Mouse (Mus musculus): ENCODE results near the gene Derl3.
"Not testable (repeated sequence)": the region's sequence is repeated elsewhere in the genome, so short reads cannot be mapped to it uniquely, and the experiment has no call there.

The Derl3 gene

DNA sequence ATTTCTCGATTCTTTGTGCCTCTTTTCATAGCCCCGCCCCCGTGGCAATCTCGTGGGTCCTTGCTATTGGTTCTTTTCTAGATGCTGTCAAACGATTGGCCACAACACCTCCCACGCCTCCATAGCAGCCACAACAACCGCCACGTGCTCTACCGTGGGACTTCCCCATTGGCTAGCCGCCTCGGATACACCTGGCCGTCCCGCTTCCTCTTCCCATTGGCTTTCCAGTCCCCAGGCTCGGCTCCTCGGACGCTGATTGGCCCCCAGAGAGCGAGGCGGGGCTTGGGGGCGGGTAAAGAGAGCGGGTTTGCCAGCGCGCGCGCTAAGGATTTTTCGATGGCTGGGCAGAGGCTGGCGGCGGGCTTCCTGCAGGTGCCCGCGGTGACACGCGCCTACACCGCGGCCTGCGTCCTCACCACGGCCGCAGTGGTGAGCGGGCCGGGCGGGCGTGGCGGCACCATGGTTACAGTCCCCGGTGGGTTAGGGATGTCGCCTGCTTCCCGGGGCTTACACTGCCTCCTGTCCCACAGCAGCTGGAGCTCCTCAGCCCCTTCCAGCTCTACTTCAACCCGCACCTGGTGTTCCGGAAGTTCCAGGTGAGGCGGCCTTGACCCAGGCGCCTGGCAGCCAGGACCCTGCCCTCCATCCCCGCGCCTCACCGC lies at the start of gene Derl3:
Gene Derl3, plus strand, starts transcription at position 325 of the 662 bp plus-strand sequence.
- peak; percentile 96 to 97 for DNase-seq

- DNase-seq, result not testable (repeated sequence)
Measured at GRCm38 (mm10) chr10:75843898-75844297, 49.3 kb upstream of the Derl3 start.

- no peak for DNase-seq
Measured at GRCm38 (mm10) chr10:75844800-75845199, 48.4 kb upstream of the Derl3 start.

DNA sequence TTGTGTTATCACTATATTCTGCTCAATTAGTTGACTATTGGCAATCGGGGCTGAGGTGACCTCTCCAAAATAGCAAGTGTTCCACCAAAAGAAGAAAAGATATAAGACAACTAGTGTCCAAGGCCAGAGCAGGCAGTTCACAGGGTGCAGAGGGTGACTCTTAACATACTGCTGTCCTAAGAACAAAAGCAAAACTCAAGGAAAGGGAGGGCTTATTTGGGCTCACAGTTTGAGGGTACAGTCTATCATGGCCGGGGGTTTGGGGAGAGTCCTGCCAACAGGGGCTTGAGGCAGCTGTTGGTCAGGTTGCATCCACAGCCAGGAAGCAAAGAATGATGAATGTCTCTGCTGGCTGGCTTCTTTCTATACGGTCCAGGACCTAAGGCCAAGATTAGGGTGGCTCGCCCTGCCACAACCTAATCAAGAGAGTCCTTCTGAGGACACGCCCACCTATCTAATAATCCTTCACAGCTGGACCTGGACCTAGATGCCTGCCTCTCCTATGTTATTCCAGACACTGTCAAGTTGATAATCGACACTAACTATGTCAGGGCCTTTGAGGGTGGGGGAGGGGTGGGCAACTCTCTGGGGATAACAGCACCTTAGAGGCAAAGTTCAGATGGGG lies 47.8 kb upstream of the Derl3 start:
- no peak for DNase-seq

DNA sequence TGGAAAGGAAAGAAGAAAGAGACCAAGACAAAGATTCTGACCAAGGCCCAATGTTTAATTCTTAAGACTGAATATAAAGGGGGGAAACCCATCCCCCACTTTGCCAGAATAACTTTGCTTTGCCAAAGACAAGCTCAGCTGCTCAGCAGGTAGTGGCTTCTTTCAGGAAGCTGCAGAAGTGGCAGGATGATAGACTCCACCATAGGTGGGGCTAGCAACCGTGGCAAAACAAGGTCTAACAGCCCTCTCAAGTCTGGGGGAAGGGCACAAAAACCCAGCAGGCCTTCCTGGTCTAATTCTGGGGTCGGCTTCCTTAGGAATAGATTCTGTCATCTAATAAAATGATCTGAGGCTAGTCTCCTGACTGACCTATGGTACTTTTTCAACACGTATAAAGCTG lies 44.8 kb upstream of the Derl3 start:
- DNase-seq, result no peak

GRCm38 (mm10) chr10:75851076-75851475 lies 42.1 kb upstream of the Derl3 start:
- DNase-seq, result no peak

DNA sequence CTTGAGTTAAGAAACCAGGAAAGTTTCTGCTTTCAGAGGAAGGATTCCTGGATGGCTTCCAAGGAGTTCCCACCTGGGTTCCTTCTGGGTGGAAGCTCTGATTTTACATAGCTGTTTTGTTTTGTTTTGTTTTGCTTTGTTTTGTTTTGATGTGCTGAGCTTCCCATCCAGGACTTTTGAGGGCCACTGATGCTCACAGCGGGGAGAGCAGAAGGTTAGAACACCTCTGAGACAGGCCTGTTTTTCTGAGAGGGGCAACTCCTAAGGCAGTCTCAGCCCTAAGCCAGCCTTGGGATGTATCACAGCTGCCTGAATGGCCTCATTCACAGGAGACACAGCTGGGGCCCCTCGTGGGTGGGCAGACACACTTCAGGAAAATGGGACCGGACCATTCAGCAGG lies 41.5 kb upstream of the Derl3 start:
- no peak for DNase-seq

- DNase-seq, result no peak
Measured at GRCm38 (mm10) chr10:75852539-75853125, 40.6 kb upstream of the Derl3 start.

- DNase-seq, result peak; percentile 93 to 95
Measured at GRCm38 (mm10) chr10:75853452-75853851, 39.8 kb upstream of the Derl3 start.

DNA sequence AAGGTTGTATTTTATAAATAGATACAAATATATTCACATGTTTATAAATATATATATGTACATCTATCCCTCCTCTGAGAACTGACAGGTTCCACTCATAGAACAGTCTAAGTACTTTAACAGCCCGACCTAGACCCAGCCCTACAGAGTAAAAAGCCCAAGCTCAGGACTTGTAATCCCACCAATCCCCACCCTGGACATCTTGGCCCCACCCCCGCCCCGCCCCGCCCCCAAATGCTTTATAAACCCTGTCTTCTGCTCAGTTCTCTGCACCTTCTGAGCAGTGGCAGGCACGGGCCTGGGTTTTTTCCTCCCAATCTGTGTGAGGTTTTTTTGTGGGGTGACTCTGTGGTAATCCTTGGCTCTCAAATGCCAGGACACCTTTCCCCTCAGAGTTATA lies 39.1 kb upstream of the Derl3 start:
- no peak for DNase-seq

- peak in 1 of 2 experiments; percentile 42 for DNase-seq
Measured at GRCm38 (mm10) chr10:75854791-75855190, 38.4 kb upstream of the Derl3 start.

DNA sequence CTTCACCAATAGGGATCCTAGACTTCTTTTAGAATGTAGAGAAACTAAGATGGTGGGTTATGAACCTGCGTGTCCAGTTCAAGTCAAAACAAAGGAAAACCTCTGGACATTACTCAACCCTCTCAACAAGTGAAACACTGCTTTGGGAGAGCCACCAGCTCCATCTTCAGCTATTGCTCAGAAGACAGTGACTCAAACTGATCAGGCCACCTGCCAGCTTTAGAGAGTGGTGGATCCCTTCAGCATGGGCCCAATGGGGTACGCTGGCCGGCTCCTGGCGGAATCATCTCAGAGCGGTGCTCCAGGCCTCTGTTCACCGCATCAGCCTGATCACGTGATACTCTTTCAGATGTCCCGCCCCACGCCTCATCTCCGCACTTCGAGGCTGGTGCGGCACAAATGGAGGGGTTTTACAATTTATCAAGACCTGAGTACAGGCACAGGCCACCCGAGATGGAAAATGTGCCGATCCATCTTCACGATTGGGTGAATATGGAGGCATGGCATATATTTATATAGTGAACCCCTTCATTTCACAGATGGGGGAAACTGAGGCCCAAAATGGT lies 37.7 kb upstream of the Derl3 start:
- no peak for DNase-seq

GRCm38 (mm10) chr10:75856155-75856907 lies 36.9 kb upstream of the Derl3 start:
- DNase-seq, result no peak

- no peak for DNase-seq
Measured at GRCm38 (mm10) chr10:75856976-75857375, 36.2 kb upstream of the Derl3 start.

DNA sequence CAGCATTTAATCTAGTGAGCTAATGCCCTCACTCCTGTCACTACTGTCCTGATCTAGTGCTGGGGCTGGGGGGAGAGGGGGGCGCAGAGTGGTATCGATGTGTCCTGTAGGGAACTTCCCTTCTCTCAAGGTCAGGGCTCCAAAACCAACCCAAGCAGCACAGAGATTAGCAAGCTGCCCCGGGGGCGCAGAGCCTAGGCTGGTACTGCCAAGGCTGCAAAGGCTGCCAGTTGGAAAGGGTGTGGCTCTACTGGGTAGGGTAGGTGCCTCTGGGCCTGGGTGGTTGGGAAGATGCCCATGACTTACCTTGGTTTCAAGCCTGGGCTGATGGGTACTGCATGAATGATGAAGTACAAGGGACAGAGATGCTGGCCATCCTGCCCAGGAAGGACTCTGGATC lies 35.6 kb upstream of the Derl3 start:
- no peak for DNase-seq

DNA sequence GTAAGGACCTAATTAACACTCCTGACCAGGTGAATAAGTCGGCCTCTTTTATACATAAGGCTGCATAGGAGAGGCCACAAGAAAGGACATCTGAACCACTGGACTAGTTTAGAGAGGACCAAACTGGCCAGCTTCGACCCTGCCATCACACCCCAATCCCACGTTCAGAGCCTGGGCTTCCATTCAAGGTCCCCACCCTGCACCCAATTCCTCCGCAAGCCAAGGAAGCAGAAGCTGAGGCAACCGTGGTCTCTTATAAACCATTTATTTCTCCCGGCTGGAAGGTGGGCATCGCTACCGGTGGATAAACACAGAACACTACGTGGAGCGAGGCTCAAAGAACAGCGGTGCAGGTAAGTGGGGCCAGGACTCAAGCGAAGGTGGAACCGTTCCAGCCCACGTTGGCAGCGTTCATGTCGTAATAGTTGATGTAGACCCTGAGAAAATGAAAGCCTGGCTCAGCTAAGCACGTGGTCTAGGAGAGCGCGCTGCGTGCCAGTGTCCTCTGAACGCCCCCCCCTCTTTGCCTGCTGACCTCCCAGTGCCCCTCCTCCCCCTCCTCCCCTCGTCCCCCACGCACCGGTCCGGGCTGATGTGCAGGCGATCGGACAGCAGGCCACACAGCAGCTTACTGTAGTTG lies 34.0 kb upstream of the Derl3 start:
- peak; percentile 66 to 73 for DNase-seq

GRCm38 (mm10) chr10:75859786-75860470 lies 33.3 kb upstream of the Derl3 start, which contains the start of gene Mif:
Mif (minus strand) TSS chr10:75860240.
- peak; percentile 87 to 92 for DNase-seq

GRCm38 (mm10) chr10:75860746-75861145 lies 32.5 kb upstream of the Derl3 start:
- DNase-seq, result peak; percentile 52 to 61

DNA sequence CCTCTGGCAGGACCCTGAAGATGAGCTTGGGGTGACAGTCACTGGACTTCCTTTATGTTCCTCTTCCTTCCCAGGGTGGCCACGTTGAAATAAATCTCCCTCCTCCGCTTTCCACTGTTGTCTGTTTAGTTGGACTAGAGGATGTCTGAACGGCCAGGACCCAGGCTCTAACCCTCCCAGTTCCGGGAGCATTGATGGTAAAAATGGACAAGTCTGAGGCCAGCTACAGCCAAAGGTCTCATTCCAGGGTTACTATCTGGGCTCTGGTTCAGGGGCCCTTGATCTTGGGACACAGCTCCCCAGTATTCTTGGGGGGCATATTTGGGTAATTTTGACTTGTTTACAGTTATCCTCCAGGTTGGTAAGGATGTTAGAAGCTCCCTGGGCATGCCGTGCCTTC lies 31.6 kb upstream of the Derl3 start:
- DNase-seq, result no peak

DNA sequence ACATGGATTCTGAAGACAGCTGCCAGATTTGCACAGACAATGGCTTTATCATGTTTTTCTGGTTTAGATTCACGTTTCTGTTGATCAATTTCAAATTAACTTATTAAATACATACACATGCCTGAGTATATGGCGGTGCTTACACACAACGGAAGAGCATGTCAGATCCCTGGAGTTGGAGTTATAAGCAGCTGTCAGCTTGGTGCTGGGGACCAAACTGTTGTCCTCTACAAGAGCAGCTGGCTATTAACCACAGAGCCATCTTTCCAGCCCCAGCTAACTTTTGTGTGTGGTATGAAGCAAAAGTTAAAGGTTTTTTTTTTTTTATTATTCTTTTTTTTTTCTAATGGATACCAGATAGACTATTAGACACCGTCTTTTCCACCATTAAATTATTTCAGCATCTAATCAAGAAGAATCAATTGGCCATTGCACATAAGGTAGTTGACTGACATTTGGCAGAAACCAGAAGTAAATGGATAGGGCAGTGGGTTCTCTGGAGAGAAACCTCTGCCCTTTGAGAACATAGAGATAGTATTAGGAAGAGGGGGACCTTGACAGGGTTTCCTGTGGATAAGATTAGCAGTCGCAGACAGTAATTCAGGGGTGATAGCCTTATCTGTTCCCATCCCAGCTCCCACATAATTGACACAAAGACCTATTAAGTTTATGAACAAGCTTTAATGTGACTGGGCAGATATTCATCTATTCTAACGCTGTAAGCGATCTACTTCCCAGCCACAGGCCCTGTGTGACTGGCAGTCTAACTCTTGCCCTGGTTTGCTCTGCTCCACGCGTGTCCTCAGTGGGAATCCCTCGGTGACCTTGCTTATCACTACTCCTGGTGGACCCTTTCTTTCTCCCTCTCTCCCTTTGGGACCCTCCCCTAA lies 20.9 kb upstream of the Derl3 start:
- no peak for DNase-seq
